Mouse (Mus musculus): ENCODE measurements around the gene Ganc.

- TF ChIP-seq CTCF (IDR thresholded peaks at IDR 0.05; ENCODE audit: insufficient read depth, low read length) (no peak), POLR2A (IDR thresholded peaks at IDR 0.05; ENCODE audit: borderline replicate concordance, extremely low read depth, low read depth, low read length) (no peak)
These were observed 47.0 kb downstream of the Ganc start for GRCm38 (mm10) chr2:120450724-120451123.
